Mouse (Mus musculus): ENCODE data around the gene Rita1. TPM values are rescaled to one million over a fixed set of nuclear protein-coding genes. Genes with fewer than 3 reads are reported as not detected.
A peak's percentile ranks its signal among the peaks of the same experiment; 100 is the strongest.

The Rita1 gene
- polyA plus RNA-seq, 1 experiment from 2014 or later = 16.8 TPM

- WGBS = 51% methylated on average over 12 of the region's 12 CpGs
- no peak overlapping the region for H3K9ac ChIP-seq
These were observed 33.8 kb downstream of the Rita1 start for GRCm38 (mm10) chr5:120578504-120579081.

GRCm38 (mm10) chr5:120577935-120578441, 34.4 kb downstream of the Rita1 start:
- Histone ChIP-seq H3K9me3 (replicated peaks) (no peaks in the 10 kb centered on the region), H3K4me3 (no peak overlapping the region), H3K36me3 (peaks cover 5% of the 10 kb centered on the region; the same call in 1 of the 2 replicates), H3K9ac (no peak overlapping the region), H3K27me3 (no peaks in the 10 kb centered on the region), H3K27ac (peak overlapping the region; percentile 67; the same call in 1 of the 2 replicates), H3K4me2 (replicated peaks) (no peak overlapping the region), H3K4me1 (peaks cover 28% of the 10 kb centered on the region)
- 0 out of 2 replicates have a peak, but pooled peaks have one; percentile 5 for ATAC-seq (ENCODE audit: low FRiP score)
- 43% methylated on average over 10 of the region's 10 CpGs for WGBS

More at GRCm38 (mm10) chr5:120578504-120579081, 33.8 kb downstream of the Rita1 start:
- peaks cover 11% of the 10 kb centered on the region; the same call in 1 of the 2 replicates for H3K36me3 ChIP-seq
- no peaks in the 10 kb centered on the region for H3K27me3 ChIP-seq
- H3K9me3 ChIP-seq (replicated peaks) = no peaks in the 10 kb centered on the region
- peaks cover 28% of the 10 kb centered on the region for H3K4me1 ChIP-seq
- peak overlapping the region; percentile 67 for H3K27ac ChIP-seq
- no peak overlapping the region for H3K4me3 ChIP-seq
- H3K4me2 ChIP-seq (replicated peaks) = no peak overlapping the region
- ATAC-seq (ENCODE audit: low FRiP score) = peak; percentile 17; the same call in 1 of the 2 replicates

DNA sequence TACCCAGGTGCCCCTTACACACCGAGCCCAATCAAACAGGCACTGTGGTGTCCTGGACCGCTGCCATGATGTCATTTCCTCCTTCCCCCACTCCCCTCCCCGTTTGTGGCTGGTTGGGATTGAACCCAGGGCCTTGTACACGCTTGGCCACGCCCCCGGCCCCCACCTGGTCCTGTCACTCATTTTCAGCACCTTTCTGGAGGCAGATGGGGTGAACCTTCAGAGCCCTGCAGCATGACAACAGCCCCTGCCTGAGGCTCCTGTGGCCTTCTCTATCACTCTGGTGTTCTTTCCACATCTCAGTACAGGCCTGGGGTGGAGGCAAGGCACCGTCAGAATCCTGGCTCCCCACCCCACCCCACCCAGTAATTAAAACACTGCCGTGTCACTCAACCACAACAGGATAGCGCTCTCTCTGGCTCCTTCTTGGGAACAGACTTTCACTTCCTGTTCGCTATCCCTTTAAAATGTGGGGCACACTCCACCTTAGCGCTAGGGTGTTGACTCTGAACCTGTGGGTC, 35.5 kb downstream of the Rita1 start:
- H3K36me3 ChIP-seq = no peaks in the 10 kb centered on the region
- WGBS = 86% methylated on average over 11 of the region's 11 CpGs
- H3K27me3 ChIP-seq = no peaks in the 10 kb centered on the region
- peaks cover 28% of the 10 kb centered on the region for H3K4me1 ChIP-seq
- no peak overlapping the region for H3K4me2 ChIP-seq (replicated peaks)
- H3K4me3 ChIP-seq = no peak overlapping the region
- H3K9me3 ChIP-seq (replicated peaks) = no peaks in the 10 kb centered on the region
- ATAC-seq (ENCODE audit: low FRiP score) = no peak
- H3K27ac ChIP-seq = no peak overlapping the region
- H3K9ac ChIP-seq = no peak overlapping the region

DNA sequence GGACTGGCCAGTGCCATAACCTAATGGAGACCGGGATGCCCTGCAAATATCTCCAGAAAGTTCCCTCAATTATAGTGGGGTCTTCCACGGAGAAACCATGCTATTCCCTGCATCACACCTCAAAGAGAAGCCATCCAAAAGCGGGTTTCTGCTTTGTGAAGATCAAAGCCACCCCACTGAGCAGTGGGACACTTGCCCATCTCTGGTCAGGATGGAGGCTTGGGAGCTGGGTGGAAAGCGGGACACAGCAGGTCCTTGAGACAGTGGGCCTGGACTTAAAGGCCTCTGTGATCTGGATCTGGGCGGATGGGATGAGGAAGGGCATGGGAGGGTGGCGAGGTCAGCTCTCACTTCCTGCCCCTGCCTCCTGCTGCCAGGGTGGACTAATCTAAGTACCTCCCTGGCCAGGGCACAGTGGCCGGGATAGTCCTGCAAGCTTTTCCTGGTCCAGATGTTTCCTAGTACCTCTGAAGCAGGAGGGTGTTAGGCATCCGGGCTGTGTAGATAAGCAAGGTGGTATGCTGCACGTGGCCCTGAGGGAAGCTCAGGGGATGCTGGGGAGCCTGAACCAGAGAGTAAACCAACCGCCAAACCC, 37.8 kb downstream of the Rita1 start:
- Histone ChIP-seq H3K27me3 (no peaks in the 10 kb centered on the region), H3K4me3 (no peak overlapping the region), H3K4me1 (peaks cover 35% of the 10 kb centered on the region), H3K9ac (no peak overlapping the region), H3K27ac (no peak overlapping the region), H3K36me3 (no peaks in the 10 kb centered on the region), H3K4me2 (replicated peaks) (no peak overlapping the region), H3K9me3 (replicated peaks) (no peaks in the 10 kb centered on the region)
- no peak for ATAC-seq (ENCODE audit: low FRiP score)
- 77% methylated on average over 10 of the region's 10 CpGs for WGBS

DNA sequence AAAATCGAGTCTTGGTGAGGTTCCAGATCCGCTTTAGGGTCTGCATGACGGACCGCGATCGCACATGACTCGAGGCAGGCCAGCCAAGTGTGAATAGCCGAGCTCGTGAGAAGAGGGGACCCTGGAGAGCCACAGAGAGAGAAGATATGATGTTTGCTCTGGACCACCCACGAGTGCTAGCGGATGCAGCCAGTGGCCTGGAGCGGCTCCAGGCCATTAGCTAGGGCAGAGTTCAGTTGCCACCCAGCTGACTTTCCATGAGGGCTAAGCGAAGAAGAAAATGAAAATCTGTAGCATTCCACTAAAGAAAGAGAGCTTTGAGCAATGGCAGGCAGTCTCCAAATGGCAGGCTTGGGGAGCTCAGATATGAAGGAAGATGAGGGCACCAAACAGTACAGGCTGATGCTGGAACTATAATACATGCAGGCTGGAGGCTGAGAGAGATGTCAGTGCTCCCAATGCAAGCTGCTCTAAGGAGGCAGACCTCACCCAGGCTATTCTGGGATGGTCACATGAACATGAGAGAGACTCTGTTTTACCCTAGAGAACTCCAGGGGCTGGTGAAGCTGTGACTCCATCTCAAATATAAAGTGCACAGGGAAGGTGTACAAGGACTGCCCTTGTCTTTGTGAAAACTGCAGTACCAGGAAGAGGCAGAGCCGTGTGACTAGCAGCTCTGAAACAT, 41.2 kb downstream of the Rita1 start:
- Histone ChIP-seq H3K27ac (peak overlapping the region; percentile 55; the same call in 1 of the 2 replicates), H3K4me1 (peaks cover 47% of the 10 kb centered on the region), H3K4me3 (no peak overlapping the region), H3K9me3 (replicated peaks) (no peaks in the 10 kb centered on the region), H3K27me3 (no peaks in the 10 kb centered on the region), H3K4me2 (replicated peaks) (no peak overlapping the region), H3K9ac (0 out of 2 replicates have a peak overlapping the region, but pooled peaks have one; percentile 15), H3K36me3 (no peaks in the 10 kb centered on the region)
- ATAC-seq (ENCODE audit: low FRiP score) = no peak
- WGBS = 46% methylated on average over 14 of the region's 14 CpGs

DNA sequence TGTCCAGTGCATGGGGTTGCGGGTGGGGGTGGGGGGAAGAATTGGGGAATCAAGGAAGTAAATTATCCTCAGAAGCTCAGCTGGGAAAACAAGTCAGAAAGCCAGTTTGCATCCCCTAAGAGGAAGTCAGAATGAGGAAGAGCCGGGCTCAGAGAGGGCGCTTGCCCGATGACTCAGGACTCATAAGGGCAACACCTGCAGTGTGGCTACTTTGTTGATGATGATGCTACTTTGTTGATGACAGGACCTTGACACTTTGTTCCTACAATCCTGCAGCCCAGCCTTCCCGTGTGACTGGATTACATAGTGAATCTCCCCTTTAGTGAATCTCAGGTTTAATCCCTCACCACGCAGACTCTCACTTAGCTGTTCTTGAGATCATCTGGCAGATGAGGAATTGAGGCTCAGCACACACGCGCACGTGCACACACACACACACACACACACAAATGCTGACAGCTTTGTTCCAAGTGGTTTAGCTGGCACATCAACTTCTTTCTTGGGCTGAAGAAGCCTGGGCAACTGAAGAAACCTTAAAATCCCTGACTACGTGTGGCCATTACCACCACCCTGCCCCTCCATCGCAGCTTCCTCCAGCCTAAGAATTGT, 42.0 kb downstream of the Rita1 start:
- no peak overlapping the region for H3K4me2 ChIP-seq (replicated peaks)
- H3K9ac ChIP-seq = no peak overlapping the region
- no peaks in the 10 kb centered on the region for H3K9me3 ChIP-seq (replicated peaks)
- no peak overlapping the region for H3K27ac ChIP-seq
- 88% methylated on average over 11 of the region's 11 CpGs for WGBS
- H3K4me3 ChIP-seq = no peak overlapping the region
- ATAC-seq (ENCODE audit: low FRiP score) = no peak
- H3K27me3 ChIP-seq = no peaks in the 10 kb centered on the region
- no peaks in the 10 kb centered on the region for H3K36me3 ChIP-seq
- H3K4me1 ChIP-seq = peaks cover 55% of the 10 kb centered on the region

- Histone ChIP-seq H3K27me3 (no peaks in the 10 kb centered on the region), H3K4me2 (replicated peaks) (no peak overlapping the region), H3K4me3 (no peak overlapping the region), H3K9ac (no peak overlapping the region), H3K27ac (no peak overlapping the region), H3K4me1 (peaks cover 61% of the 10 kb centered on the region), H3K9me3 (replicated peaks) (no peaks in the 10 kb centered on the region), H3K36me3 (no peaks in the 10 kb centered on the region)
- ATAC-seq (ENCODE audit: low FRiP score) = no peak
- 87% methylated on average over 3 of the region's 3 CpGs for WGBS
These were observed 42.6 kb downstream of the Rita1 start for GRCm38 (mm10) chr5:120569791-120570190.

- Histone ChIP-seq H3K27me3 (no peaks in the 10 kb centered on the region), H3K4me2 (replicated peaks) (no peak overlapping the region), H3K4me1 (peaks cover 66% of the 10 kb centered on the region), H3K36me3 (no peaks in the 10 kb centered on the region), H3K9me3 (replicated peaks) (no peaks in the 10 kb centered on the region), H3K4me3 (no peak overlapping the region), H3K9ac (no peak overlapping the region), H3K27ac (peak overlapping the region; percentile 82; the same call in 1 of the 2 replicates)
- ATAC-seq (ENCODE audit: low FRiP score) = no peak
- WGBS = 85% methylated on average over 4 of the region's 4 CpGs
These were observed 43.4 kb downstream of the Rita1 start for GRCm38 (mm10) chr5:120568964-120569363.

DNA sequence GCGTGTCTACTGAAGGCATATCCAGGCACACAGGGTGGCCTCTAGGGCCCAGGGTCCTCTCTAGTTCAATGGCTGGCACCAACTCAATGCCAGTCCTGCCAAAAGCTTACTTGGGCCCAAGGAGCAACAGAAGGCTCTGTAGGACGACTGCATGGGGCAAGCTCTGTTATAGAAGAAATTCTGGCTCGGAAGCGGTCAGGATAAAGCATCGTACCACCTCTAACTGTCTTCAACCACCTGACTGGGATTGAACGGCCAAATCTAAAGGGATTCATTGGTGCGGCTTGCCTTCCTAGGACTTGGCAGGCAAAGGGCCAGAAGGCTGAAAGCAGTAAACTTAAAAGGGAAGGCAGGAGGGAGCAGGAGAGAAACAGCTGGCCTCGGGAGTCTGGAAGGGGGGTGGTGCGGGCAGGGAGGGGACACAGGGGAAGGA, 44.0 kb downstream of the Rita1 start:
- 62% methylated on average over 9 of the region's 9 CpGs for WGBS
- H3K4me1 ChIP-seq = peaks cover 72% of the 10 kb centered on the region
- H3K27ac ChIP-seq = peak overlapping the region; percentile 82
- H3K27me3 ChIP-seq = no peaks in the 10 kb centered on the region
- H3K4me3 ChIP-seq = no peak overlapping the region
- 0 out of 2 replicates have a peak overlapping the region, but pooled peaks have one; percentile 2 for H3K9ac ChIP-seq
- ATAC-seq (ENCODE audit: low FRiP score) = no peak
- 0 out of 2 replicates have a peak overlapping the region, but pooled peaks have one; percentile 27 for H3K4me2 ChIP-seq (replicated peaks)
- no peaks in the 10 kb centered on the region for H3K36me3 ChIP-seq
- no peaks in the 10 kb centered on the region for H3K9me3 ChIP-seq (replicated peaks)

DNA sequence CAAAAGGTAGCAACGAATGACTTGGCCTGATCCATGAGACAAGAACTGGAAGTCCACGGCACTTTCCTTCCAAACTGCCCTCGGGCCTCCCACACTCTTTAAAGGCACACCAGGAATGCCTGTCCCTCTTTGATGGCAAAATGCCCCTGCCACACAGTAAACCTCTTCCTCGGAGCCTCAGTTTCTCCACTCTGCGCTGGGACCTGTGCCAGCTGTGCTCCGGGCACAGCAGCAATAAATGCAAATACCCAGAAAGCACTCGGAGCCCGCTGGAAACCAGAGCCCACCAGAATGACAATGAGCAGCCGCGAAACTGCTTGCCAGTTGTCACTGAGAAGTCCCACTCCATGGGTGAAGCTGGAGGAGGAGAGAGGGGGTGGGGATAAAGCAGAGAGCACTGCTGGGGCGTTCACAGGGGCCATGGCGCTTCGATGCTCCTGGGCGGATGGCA, 44.6 kb downstream of the Rita1 start:
- WGBS = 30% methylated on average over 14 of the region's 14 CpGs
- ATAC-seq (ENCODE audit: low FRiP score) = 0 out of 2 replicates have a peak, but pooled peaks have one; percentile 26
- Histone ChIP-seq H3K4me1 (peaks cover 78% of the 10 kb centered on the region), H3K27me3 (no peaks in the 10 kb centered on the region), H3K4me2 (replicated peaks) (peak overlapping the region; percentile 27), H3K9ac (no peak overlapping the region), H3K27ac (peak overlapping the region; percentile 82), H3K4me3 (no peak overlapping the region), H3K36me3 (no peaks in the 10 kb centered on the region), H3K9me3 (replicated peaks) (no peaks in the 10 kb centered on the region)

GRCm38 (mm10) chr5:120567253-120567701, 45.1 kb downstream of the Rita1 start:
- Histone ChIP-seq H3K4me3 (no peak overlapping the region), H3K9me3 (replicated peaks) (no peaks in the 10 kb centered on the region), H3K4me2 (replicated peaks) (peak overlapping the region; percentile 27; the same call in 1 of the 2 replicates), H3K9ac (peak overlapping the region; percentile 25; the same call in 1 of the 2 replicates), H3K36me3 (no peaks in the 10 kb centered on the region), H3K27ac (peak overlapping the region; percentile 82), H3K4me1 (peaks cover 79% of the 10 kb centered on the region), H3K27me3 (no peaks in the 10 kb centered on the region)
- ATAC-seq (ENCODE audit: low FRiP score) = peak; percentile 62; the same call in 1 of the 2 replicates
- 10% methylated on average over 21 of the region's 21 CpGs for WGBS

Data from hindbrain, embryonic 12.5 days (tissue).